ENCODE assay signal across 9 mouse cellular contexts in the genomic region with DNA sequence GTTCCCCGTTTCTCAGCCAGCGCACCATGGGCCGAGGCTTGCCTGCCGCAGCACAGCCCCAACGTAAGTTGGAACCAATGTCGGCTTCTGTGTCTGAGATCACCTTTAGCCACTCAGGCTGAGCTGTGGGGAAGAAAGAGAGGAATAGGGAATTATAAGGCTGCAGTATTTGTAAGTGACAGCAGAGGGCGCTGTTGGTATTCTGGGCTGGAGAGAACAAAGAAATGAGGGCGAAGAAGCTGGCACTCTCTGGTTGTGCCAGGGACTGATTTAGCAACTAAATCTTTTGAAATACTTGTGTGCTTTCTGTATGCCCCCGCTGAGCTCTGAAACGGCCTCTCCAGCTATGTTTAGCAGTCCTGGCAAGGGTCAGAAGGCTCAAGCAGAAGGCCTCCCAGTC. TPM values are rescaled to one million over a fixed set of nuclear protein-coding genes. Genes with fewer than 3 reads are reported as not detected.
DNase-seq lines count a peak whose midpoint lies in the region; ATAC-seq lines count a peak whose summit lies in the region.
"Had no signal": no experiment of that assay in that cellular context is flagged by ENCODE, and none has a peak within 500 bp of the region (broad histone marks: within the 10 kb centered on the region; RNA-seq: fewer than 3 reads in every experiment).

No protein-coding gene starts in this region.

- no peaks in the 10 kb centered on the region for H3K9me3 ChIP-seq in liver, embryonic 12.5 days (replicated peaks)
- H3K9me3 ChIP-seq in forebrain, embryonic 11.5 days (ENCODE audit: control insufficient read depth, low read length): no peaks in the 10 kb centered on the region
- no peaks in the 10 kb centered on the region for H3K9me3 ChIP-seq in intestine, embryonic 16.5 days (ENCODE audit: control insufficient read depth, low read length)
- no peaks in the 10 kb centered on the region for H3K9me3 ChIP-seq in limb, embryonic 12.5 days

- ATAC-seq in liver, embryonic 12.5 days: no peak
- ATAC-seq in cerebellum, adult (ENCODE audit: insufficient number of reproducible peaks, low FRiP score, low TSS enrichment): peak; percentile 42; the same call in 1 of the 2 replicates
- ATAC-seq in forebrain, embryonic 11.5 days (replicated peaks; ENCODE audit: low FRiP score): peak; percentile 29; the same call in 1 of the 2 replicates
- peak; percentile 19; the same call in 1 of the 2 replicates for ATAC-seq in intestine, embryonic 16.5 days
- peak; percentile 52; the same call in 1 of the 2 replicates for ATAC-seq in limb, embryonic 12.5 days (ENCODE audit: insufficient number of reproducible peaks, insufficient read depth, low FRiP score, low TSS enrichment, low read depth)

- peaks cover 28% of the 10 kb centered on the region for H3K27me3 ChIP-seq in liver, embryonic 12.5 days (replicated peaks)
- no peaks in the 10 kb centered on the region for H3K27me3 ChIP-seq in forebrain, embryonic 11.5 days (ENCODE audit: control insufficient read depth, insufficient read depth, low read length)
- no peaks in the 10 kb centered on the region for H3K27me3 ChIP-seq in intestine, embryonic 16.5 days (replicated peaks; ENCODE audit: control insufficient read depth, insufficient read depth, low read length)
- peaks cover 11% of the 10 kb centered on the region for H3K27me3 ChIP-seq in limb, embryonic 12.5 days
- no peaks in the 10 kb centered on the region for H3K27me3 ChIP-seq in splenic B cell, adult 2 months (ENCODE audit: control insufficient read depth, insufficient read depth, low read length, poor library complexity, severe bottlenecking)

- no peak overlapping the region for H3K27ac ChIP-seq in liver, embryonic 12.5 days
- peak overlapping the region; percentile 53; the same call in 1 of the 2 replicates for H3K27ac ChIP-seq in forebrain, embryonic 11.5 days (ENCODE audit: low read depth, low read length)
- no peak overlapping the region for H3K27ac ChIP-seq in intestine, embryonic 16.5 days (ENCODE audit: low read length)
- H3K27ac ChIP-seq in limb, embryonic 12.5 days: no peak overlapping the region

- H3K36me3 ChIP-seq in liver, embryonic 12.5 days: no peaks in the 10 kb centered on the region
- H3K36me3 ChIP-seq in forebrain, embryonic 11.5 days (ENCODE audit: control insufficient read depth, insufficient read depth, low read length): no peaks in the 10 kb centered on the region
- no peaks in the 10 kb centered on the region for H3K36me3 ChIP-seq in intestine, embryonic 16.5 days (ENCODE audit: control insufficient read depth, insufficient read depth, low read length)
- no peaks in the 10 kb centered on the region for H3K36me3 ChIP-seq in limb, embryonic 12.5 days
- H3K36me3 ChIP-seq in splenic B cell, adult 2 months (ENCODE audit: control insufficient read depth, insufficient read depth, low read length, poor library complexity, severe bottlenecking): no peaks in the 10 kb centered on the region

- peak; percentile 46 for DNase-seq in liver
- DNase-seq in forebrain, embryonic 11.5 days (ENCODE audit: low spot score): peak; percentile 86
- DNase-seq in natural killer cell, adult 2 months (ENCODE audit: low spot score in 2 of 2): peak; percentile 20 to 56
- peak; percentile 81 for DNase-seq in splenic B cell, adult 2 months (ENCODE audit: low read depth, low spot score)

- H3K4me1 ChIP-seq in liver, embryonic 12.5 days: peaks cover 4% of the 10 kb centered on the region; the same call in 1 of the 2 replicates
- H3K4me1 ChIP-seq in forebrain, embryonic 11.5 days (replicated peaks; ENCODE audit: control insufficient read depth, insufficient read depth, low read length): peaks cover 12% of the 10 kb centered on the region
- H3K4me1 ChIP-seq in intestine, embryonic 16.5 days (ENCODE audit: control insufficient read depth, insufficient read depth, low read length): peaks cover 6% of the 10 kb centered on the region
- peaks cover 29% of the 10 kb centered on the region for H3K4me1 ChIP-seq in limb, embryonic 12.5 days (replicated peaks)

- no peak overlapping the region for H3K9ac ChIP-seq in liver, embryonic 12.5 days
- H3K9ac ChIP-seq in forebrain, embryonic 11.5 days (ENCODE audit: low read length): peak overlapping the region; percentile 51
- no peak overlapping the region for H3K9ac ChIP-seq in intestine, embryonic 16.5 days (ENCODE audit: low read depth, low read length)
- peak overlapping the region; percentile 42; the same call in 1 of the 2 replicates for H3K9ac ChIP-seq in limb, embryonic 12.5 days (replicated peaks)

- H3K4me2 ChIP-seq in liver, embryonic 12.5 days: no peak overlapping the region
- H3K4me2 ChIP-seq in forebrain, embryonic 11.5 days (ENCODE audit: low read depth, low read length, severe bottlenecking): no peak overlapping the region
- H3K4me2 ChIP-seq in intestine, embryonic 16.5 days (ENCODE audit: low read depth, low read length): no peak overlapping the region
- no peak overlapping the region for H3K4me2 ChIP-seq in limb, embryonic 12.5 days

- WGBS in liver, embryonic 12.5 days (ENCODE audit: insufficient replicate concordance): 4% methylated on average over 10 of the region's 10 CpGs
- WGBS in forebrain, embryonic 11.5 days: 2% methylated on average over 10 of the region's 10 CpGs
- 4% methylated on average over 10 of the region's 10 CpGs for WGBS in intestine, embryonic 16.5 days
- WGBS in limb, embryonic 12.5 days: 7% methylated on average over 10 of the region's 10 CpGs

- H3K4me3 ChIP-seq in liver, embryonic 12.5 days: no peak overlapping the region
- H3K4me3 ChIP-seq in forebrain, embryonic 11.5 days (ENCODE audit: low read depth, low read length): no peak overlapping the region
- no peak overlapping the region for H3K4me3 ChIP-seq in intestine, embryonic 16.5 days (ENCODE audit: low read length)
- no peak overlapping the region for H3K4me3 ChIP-seq in limb, embryonic 12.5 days (replicated peaks)
- H3K4me3 ChIP-seq: erythroblast, embryonic 14.5 days had no signal

RNA-seq across cellular contexts. Expression of gene Cntn2, which starts 17.2 kb away (rescaled TPM):
- polyA plus RNA-seq in liver, embryonic 12.5 days (2016; fragmentation: Nextera tagmentation; extraction: Ambion mirVana): 0.02 and 0.19 TPM in 2 replicates
- polyA plus RNA-seq in forebrain, embryonic 11.5 days (2014; fragmentation: Nextera tagmentation; extraction: Ambion mirVana): 15.3 and 16.9 TPM in 2 replicates
- 0.27 and 0.31 TPM in 2 replicates for polyA plus RNA-seq in intestine, embryonic 16.5 days (2015; fragmentation: Nextera tagmentation; extraction: Ambion mirVana)
- polyA plus RNA-seq in limb, embryonic 12.5 days (2016; fragmentation: Nextera tagmentation; extraction: Ambion mirVana): 0.76 and 2.1 TPM in 2 replicates

RNA-seq across cellular contexts. Expression of gene Tmem81, which starts 19.8 kb away (rescaled TPM):
- polyA plus RNA-seq in liver, embryonic 12.5 days (2016; fragmentation: Nextera tagmentation; extraction: Ambion mirVana): 1.5 and 1.7 TPM in 2 replicates
- 1.1 and 1.3 TPM in 2 replicates for polyA plus RNA-seq in forebrain, embryonic 11.5 days (2014; fragmentation: Nextera tagmentation; extraction: Ambion mirVana)
- 1.4 and 1.7 TPM in 2 replicates for polyA plus RNA-seq in intestine, embryonic 16.5 days (2015; fragmentation: Nextera tagmentation; extraction: Ambion mirVana)
- 2.1 and 2.2 TPM in 2 replicates for polyA plus RNA-seq in limb, embryonic 12.5 days (2016; fragmentation: Nextera tagmentation; extraction: Ambion mirVana)

RNA-seq across cellular contexts. Expression of gene Rbbp5, which starts 48.7 kb away (rescaled TPM):
- 33.5 and 35.3 TPM in 2 replicates for polyA plus RNA-seq in liver, embryonic 12.5 days (2016; fragmentation: Nextera tagmentation; extraction: Ambion mirVana)
- polyA plus RNA-seq in forebrain, embryonic 11.5 days (2014; fragmentation: Nextera tagmentation; extraction: Ambion mirVana): 62.0 and 67.3 TPM in 2 replicates
- 36.5 and 36.9 TPM in 2 replicates for polyA plus RNA-seq in intestine, embryonic 16.5 days (2015; fragmentation: Nextera tagmentation; extraction: Ambion mirVana)
- polyA plus RNA-seq in limb, embryonic 12.5 days (2016; fragmentation: Nextera tagmentation; extraction: Ambion mirVana): 63.4 and 66.2 TPM in 2 replicates

Comparison
In these comparisons a context has a peak if more than half of its experiments do, and no peak if none do; other contexts are left out.
1. H3K9ac ChIP-seq: peak in forebrain, embryonic 11.5 days (single experiment) and limb, embryonic 12.5 days (single experiment); none in liver, embryonic 12.5 days (single experiment) and intestine, embryonic 16.5 days (single experiment).
2. Peak in every context shown above with its lines, with median percentiles within 50 percentile points of each other: DNase-seq.